Mouse (Mus musculus) hematopoietic stem cell, adult 5-6 weeks (primary cell): ENCODE results near the gene Sys1. TPM values are rescaled to one million over a fixed set of nuclear protein-coding genes. Genes with fewer than 3 reads are reported as not detected.

Experiments
- ATAC-seq, 2 experiments: fragments of 125-278 bp in 1 of 2; replicated peaks in 1 of 2; 2 replicates each; pipeline ENCODE4 v1.8.0; 2016 to 2017; ENCODE audit warnings: inconsistent platforms in 2 of 2, mild to moderate bottlenecking in 2 of 2, moderate number of reproducible peaks in 2 of 2, low read depth in 1 of 2, moderate TSS enrichment in 1 of 2; ENCODE audit not compliant: low FRiP score in 2 of 2, poor library complexity in 2 of 2, severe bottlenecking in 2 of 2, insufficient read depth in 1 of 2, low TSS enrichment in 1 of 2
- total RNA-seq: library from RNA; stranded (forward); fragments of 172-1452, 232-1000 nt; gene quantifications from 2 replicates; pipeline ENCODE4 v1.2.3, GENCODE M21; 2017

Sys1 gene
- total RNA-seq, 1 experiment from 2014 or later = 17.0 TPM

DNA sequence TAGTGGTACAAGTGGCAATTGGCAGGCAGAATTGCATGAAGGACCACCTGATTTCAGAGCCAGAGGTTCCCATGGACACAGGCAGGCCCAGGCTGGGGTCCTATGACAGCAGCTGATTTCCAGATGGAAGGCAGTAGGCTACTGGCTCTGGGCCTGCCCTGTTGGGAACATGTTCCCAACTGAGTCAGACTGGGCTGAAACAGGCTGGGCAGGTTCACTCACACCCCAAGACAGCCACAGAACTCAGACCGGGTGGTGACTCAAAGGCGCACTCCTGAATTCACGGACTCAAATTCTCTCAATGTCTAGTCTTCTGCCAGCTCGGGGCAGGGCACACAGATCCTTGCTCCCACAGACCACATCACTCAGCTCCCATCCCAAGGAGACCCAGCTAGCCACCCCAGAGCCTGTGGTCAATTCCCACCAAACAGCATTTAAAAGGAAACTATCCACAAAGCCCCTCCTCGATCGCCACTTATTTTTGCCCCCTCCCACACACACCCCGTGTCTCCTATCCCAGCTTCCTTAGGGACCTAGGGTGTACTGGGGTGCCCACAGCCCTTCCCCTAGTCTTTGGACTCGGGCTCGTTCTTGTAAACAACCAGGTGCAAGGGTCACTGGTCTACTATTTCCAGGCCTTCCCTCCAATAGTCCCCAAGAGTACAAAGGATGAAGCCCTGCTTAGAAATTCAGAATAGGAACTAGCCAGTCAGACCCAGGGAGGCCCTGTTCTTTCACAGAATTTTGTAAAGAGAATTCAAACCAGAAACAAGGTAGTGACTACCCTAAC lies 24.9 kb upstream of the Sys1 start:
- no peak for ATAC-seq

DNA sequence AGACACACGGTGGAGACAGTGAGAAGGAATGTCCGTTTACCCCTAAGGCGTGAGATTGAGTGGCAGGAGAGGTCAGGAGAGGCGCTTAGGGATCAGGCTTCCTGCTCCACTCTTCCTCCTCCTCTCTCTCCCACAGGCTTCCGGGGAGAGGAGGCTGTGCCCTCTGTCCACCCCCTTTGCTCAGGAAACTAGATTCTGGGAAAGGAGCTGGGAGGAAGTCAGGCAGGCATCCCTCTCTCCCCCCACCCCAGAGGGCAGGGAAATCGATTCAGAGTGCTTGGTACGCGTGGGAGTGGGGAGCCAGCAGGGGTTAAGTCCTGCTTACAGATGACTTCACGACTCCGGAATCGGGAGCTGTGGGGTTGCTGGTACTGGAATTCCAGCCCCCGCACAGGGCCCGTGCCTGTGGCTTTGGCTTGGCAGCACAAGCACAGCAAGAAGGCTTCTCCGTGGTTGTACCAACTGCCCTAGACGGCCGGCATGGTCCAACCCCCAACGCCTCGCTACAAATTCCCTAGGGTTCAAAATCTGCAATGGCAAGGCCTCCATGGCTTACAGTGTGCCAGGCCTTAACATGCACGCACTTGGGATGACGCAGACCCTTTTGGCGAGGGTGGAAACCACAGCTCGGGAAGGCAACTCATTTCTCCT lies 24.1 kb upstream of the Sys1 start:
- ATAC-seq = no peak

DNA sequence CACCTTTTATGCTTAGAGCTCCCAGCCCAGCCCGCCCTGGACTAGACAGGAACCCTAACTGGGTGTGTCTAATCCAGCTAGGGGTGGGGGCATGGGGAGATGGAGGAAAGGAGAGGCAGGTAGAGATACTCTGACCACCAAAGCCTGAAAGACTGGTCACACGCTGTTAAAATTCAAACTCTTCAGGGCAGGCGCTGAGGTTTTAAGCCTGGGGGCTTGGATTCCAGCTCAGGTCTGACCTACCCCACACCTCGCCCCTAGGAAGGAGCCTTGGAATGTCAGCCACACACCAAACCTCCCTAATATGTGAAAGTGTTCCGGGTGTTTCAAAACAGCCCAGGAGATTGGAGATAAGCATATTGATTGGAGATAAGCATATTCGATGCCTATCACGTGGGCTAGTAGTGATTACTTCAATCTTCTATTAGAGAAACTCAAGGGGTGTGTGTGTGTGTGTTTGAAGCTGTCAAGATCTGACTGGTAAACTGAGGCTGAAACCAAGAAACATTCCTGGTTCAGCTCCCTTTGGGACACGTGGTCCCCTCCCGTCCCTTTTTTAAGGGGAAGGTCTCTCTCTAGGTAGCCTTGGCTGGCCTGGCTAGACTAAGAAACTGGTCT lies 23.4 kb upstream of the Sys1 start:
- no peak for ATAC-seq

DNA sequence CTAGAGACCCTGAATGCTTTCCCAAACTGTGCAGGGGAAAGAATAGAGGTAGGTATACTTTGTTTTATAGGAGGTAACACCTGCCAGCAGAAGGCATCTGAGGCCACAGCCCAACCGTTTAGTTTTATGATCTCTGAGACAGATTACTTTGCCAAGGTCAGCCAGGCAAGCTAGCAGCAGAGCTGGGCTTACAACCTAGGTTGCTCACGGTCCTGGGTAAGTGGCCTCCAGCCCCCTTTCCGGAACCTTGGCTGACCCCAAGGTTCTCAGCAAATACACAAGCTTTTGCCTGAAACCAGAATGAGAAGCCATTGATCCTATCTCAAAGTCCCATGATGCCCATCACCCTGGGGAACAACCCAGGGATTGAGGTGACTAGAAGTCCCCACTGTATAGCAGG lies 22.1 kb upstream of the Sys1 start:
- ATAC-seq = no peak

DNA sequence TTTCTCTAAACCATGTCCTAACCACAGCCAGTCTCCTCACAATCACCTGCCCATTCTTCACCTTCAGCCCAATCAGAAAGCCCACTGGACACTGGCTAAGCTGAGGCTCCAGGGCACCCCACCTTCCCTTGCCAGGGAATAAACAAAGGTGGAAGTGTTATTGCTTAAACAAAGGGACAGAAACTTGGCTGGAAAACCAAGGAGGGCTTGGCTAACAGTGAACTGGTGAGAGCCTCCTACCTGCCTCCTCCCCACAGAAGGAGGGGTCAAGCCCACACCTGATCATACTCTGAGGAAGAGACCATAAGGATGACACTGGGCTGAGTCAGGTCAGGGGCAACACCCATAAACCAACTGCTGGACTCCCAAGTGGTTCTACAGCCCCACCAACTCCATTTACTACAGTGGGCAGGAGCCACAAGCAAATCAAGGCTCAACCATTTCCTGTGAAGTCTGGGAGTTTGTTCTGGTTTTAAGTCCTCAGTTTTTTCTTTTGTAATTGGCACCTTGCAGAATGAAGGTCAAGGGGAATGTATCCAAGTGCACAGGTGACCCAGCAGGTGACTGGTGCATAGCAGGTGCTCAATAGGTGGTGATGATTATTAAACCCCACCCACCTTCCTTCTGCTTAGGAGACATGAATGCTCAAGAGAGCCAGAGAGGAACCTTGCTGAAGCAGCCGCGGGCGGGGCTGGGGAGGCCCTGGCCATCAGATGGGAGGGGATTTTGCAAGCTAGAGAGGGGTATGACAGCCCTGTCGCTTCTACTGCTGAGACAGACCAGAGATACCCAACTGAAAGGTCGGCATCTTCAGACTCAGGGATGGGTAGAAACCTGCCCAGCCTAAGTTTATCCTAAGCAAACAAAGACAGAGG lies 21.3 kb upstream of the Sys1 start:
- no peak for ATAC-seq

DNA sequence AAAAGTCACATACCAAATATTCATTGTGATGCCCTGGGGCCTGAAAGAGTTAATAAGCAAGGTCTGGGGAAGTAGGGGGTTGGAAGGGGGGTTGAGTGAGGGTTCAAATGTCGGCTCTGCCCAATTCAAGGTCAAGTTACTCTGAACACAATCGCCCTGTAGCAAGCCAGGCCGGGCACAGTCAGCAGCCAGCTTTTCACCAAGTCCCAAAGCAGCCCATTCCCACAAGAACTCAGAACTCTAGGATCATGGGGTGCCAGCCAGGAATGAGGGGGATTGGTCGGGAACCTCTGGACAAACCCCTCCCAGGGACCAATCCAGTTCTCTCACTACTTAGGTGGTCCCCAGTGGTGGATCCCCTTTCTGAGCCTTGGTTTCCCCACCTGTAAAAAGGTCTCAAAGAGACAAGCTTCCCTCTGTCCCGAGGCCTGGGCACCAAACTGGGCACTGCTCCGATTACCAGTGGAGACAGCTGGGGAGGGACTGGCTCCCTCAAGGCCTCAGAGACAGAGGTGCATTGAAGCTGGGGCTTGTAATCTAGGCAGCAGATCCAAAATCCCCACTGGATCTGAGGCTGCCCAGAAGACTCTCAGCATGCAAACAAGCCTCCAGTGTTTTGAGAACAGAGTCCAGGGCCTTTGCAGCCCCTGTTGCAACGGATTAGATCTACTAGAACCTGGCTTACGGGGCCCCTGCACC lies 20.4 kb upstream of the Sys1 start:
- no peak for ATAC-seq

DNA sequence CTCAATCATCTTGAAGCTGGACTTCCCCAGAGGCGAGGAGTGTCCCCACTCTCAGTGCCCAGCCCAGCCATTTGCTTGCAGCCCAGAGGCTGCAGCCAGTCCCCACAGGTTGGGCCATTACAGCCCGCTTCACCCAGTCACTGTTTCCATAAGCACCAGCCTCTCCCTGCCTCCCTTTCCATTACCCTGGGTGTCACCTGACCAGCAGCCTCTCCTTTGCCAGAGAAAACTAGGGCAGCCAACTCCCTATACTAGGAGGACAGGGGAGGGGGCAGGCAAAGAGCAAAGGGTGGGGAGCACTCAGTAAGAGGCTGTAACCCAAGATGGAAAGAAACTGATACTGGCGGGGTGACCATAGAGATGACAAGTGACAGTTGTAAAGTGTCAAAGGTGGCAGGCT lies 19.8 kb upstream of the Sys1 start:
- no peak for ATAC-seq

DNA sequence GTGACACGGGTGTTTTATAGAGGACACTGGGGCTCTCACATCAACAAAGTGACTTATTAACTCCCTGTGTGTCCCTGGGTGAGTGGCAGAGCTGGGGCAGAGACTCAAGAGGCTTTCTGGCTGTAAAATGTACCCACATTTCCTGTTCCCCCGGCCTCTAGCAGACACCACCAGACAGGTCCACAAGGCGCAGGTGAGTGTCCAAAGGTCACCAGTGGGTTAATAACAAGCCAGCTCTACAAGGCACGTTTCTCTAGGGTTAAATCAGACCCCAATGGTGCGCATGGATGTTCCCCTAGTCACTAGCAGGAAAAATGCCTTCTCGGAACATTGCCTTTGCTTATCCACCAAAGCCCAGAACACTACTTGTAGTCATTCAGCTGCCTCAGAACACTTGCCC lies 19.1 kb upstream of the Sys1 start:
- no peak for ATAC-seq

DNA sequence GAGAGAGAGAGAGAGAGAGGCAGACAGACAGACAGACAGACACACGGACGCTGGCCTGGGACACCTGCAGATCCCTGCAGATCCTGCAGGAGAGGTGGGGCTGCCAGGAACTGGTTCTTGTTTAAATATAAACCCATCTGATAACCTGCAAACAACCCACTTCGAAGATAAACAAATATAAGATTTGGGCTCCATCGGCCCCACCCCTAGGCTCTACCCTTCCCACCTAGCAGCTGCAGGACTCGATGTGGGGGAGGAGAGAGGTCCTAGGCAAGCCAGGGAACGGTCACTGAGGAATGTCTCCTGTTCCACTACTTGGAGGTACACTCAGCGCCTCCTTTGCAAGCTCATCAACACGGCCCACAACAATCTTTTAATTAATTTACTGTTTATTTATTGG lies 18.5 kb upstream of the Sys1 start:
- ATAC-seq = no peak

DNA sequence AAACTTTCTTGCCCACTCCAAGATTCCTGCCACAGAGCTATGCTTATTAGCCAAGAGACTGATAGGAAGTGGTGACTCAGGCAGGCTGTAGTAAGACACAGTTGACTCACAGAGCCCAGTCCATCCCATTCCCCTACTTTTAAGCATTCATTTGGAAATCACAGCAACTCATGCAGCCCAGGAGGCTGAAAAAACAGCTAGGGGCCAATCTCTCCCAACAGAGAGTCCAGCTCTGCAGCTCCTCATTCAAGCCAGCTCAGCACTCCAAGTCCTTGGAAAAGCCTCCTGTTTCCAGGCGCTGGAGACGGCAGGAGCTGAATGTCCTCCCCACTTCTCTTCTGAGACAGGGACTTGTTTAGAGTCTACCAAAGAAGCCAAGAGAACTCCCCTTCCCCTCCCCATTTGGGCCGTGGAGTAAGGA lies 17.8 kb upstream of the Sys1 start:
- ATAC-seq = no peak

DNA sequence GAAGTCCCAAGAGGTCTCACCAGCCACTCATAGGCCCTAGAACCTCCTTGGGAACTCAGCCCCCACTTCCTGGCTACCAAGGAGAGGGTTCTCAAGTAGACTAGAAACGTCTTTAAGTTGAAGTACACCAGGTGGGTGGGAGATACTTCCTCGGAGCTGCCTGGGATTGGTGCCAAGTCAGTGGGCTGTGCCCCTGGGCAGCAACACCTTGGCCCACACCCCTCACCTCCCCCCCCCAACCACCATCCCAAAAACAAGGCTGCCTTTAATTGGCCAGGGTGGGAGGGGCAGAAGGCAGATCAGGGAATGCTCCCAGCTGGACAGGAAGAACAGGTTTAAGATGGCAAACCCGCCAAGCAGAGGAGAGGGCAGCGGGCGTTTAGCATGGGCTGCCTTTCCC lies 16.4 kb upstream of the Sys1 start:
- ATAC-seq = no peak

DNA sequence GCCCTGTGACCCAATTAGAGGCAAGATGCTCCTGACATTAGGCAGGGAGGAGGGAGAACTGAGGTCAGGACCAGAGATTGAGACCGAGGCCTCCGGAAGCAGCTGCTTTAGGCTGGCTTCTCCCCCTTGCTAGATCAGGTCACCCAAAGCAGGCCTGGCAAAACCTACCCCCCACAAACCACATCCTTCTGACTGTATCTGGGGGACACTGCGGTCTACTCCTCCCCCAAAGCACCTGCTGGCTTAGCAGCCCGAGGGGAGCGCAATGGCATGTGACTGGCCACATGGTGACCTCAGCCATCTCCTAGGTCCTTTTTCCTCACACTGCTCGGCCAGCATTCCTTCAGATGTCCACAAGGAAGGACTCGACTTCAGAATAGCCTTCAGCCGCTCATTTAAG lies 15.6 kb upstream of the Sys1 start:
- ATAC-seq = peak; percentile 85 to 92

DNA sequence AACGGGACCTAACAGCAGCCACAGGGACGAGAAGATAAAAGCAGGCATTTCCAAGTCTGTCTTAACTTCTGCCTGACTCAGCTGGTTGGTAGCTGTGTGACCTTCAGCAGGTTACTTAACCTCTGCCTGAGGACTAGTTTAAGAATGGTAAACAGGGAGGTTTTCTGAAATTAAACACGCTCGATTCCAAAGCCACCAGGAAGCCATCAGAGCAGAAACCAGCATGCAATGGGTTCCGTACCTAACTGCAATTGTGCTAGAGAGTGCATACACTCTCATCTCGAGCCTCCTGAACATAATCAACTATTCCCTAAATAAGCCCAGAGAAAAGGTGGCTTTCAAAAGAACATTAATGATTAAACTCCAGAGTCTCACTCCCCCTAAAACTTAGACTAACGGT lies 15.0 kb upstream of the Sys1 start:
- no peak for ATAC-seq

DNA sequence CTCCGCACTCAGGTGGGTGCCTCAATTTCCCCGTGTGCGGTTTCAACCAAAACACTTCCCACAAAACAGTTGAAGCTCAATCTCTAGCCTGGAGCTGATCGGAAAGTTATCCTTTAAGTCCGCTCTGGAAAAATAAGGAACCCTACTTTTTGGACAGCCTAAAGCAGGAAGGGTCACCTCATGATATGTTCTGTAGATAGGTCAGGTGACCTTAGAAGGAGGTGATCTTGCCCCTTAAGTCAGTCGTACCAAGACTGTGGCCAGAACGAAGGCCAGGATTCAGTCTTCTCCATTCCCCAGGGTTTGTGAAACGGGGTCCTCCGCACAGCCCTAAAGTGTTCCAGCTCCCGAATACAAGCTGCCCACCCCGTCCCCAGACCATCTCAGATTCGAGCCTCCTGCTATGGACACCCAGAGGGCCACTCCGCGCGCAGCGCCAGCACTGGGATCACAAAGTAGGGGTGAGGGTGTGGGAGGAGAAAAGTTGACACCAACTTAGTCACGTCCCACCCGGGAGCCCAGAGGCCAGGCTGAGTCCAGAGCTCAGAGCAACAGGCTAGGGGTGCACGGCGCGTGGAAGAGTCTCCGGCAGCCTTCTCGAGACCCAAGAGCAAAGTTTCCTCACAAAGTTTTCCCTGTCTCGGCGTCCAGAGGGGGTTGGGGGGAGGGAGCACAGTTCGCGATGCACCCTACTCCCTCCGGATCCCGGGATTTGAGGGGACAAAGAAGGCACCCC lies 14.3 kb upstream of the Sys1 start:
- no peak for ATAC-seq

DNA sequence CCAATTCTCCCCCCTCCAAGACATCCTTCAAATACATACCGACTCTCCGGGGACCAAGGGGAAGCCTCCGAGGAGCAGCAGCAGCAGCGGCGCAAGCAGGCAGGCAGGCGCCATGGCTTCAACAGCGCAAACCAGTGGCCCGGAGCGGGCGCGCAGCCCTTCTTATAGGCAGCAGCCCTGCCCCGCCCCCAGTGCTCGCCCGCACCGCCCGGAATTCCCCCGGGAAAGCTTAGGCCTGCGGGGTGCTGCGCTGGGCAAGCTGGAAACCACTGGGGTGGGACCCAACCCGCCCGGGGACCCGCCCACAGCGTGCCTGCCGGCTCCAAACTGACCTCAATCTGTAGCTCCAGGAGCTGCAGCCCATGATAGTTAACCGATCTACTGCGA lies 13.7 kb upstream of the Sys1 start:
- peak in 1 of 2 experiments; percentile 35; a peak in 1 of 4 replicates for ATAC-seq

DNA sequence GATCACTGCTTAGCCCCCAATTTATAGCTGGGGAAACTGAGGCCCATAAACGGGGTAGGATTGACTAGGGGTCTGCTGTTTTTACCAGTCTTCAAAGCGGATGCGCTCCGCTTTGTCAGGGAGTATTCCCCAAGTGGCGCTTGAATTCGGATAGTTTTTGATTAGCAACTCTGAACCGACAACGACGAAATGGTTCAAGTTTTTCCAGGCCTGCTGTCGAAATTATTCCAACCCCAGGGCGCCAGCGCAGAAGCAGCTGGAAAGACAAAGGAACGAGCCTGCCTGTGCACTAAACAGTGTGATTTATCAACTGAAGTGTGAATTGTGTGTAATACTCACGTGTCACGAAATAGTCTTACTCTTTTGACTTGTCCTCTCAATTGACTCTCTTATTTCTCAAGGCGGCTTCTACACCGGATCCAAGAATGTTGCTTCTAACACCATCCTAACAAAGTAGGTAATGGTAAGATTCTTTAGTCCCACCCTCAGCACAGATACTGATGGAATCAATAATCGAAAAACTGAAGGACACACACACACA lies 13.2 kb upstream of the Sys1 start, which contains the start of gene Sdc4:
Gene Sdc4 (minus strand): TSS at position 428 of the 541 bp plus-strand sequence.
- no peak for ATAC-seq
